Mouse (Mus musculus): Measurements from ENCODE around the gene Mical2. TPM values are rescaled to one million over a fixed set of nuclear protein-coding genes. Genes with fewer than 3 reads are reported as not detected.

Mical2 gene
- polyA plus RNA-seq, 1 experiment from 2014 or later, result 11.7 TPM

GRCm38 (mm10) chr7:112278648-112279047 is 53.0 kb downstream of the Mical2 start:
- H3K4me1 ChIP-seq, result peaks cover 16% of the 10 kb centered on the region; the same call in 1 of the 2 replicates
- H3K9ac ChIP-seq, result no peak overlapping the region

GRCm38 (mm10) chr7:112280474-112280873 is 54.8 kb downstream of the Mical2 start:
- Histone ChIP-seq H3K27ac (replicated peaks) (no peak overlapping the region), H3K4me2 (replicated peaks) (no peak overlapping the region), H3K4me3 (replicated peaks) (no peak overlapping the region), H3K9me3 (replicated peaks) (no peaks in the 10 kb centered on the region), H3K9ac (no peak overlapping the region), H3K4me1 (0 out of 2 replicates have a peak, but pooled peaks cover 3% of the 10 kb centered on the region), H3K36me3 (no peaks in the 10 kb centered on the region), H3K27me3 (no peaks in the 10 kb centered on the region)
- ATAC-seq (ENCODE audit: insufficient number of reproducible peaks, low FRiP score, low TSS enrichment, low read depth), result no peak
- 64% methylated on average over 3 of the region's 3 CpGs for WGBS

More at GRCm38 (mm10) chr7:112278648-112279047, 53.0 kb downstream of the Mical2 start:
- H3K27ac ChIP-seq (replicated peaks), result no peak overlapping the region
- no peaks in the 10 kb centered on the region for H3K9me3 ChIP-seq (replicated peaks)
- no peaks in the 10 kb centered on the region for H3K27me3 ChIP-seq
- H3K36me3 ChIP-seq, result no peaks in the 10 kb centered on the region
- 59% methylated on average over 4 of the region's 4 CpGs for WGBS
- no peak for ATAC-seq (ENCODE audit: insufficient number of reproducible peaks, low FRiP score, low TSS enrichment, low read depth)
- H3K4me3 ChIP-seq (replicated peaks), result no peak overlapping the region
- H3K4me2 ChIP-seq (replicated peaks), result no peak overlapping the region

- 72% methylated on average over 9 of the region's 9 CpGs for WGBS
- Histone ChIP-seq H3K4me3 (replicated peaks) (no peak overlapping the region), H3K4me2 (replicated peaks) (no peak overlapping the region), H3K27ac (replicated peaks) (no peak overlapping the region), H3K4me1 (0 out of 2 replicates have a peak, but pooled peaks cover 9% of the 10 kb centered on the region), H3K27me3 (no peaks in the 10 kb centered on the region), H3K9me3 (replicated peaks) (no peaks in the 10 kb centered on the region), H3K9ac (no peak overlapping the region), H3K36me3 (no peaks in the 10 kb centered on the region)
- ATAC-seq (ENCODE audit: insufficient number of reproducible peaks, low FRiP score, low TSS enrichment, low read depth), result no peak
Observed at GRCm38 (mm10) chr7:112283606-112284310, 58.1 kb downstream of the Mical2 start.

- Histone ChIP-seq H3K4me2 (replicated peaks) (no peak overlapping the region), H3K9me3 (replicated peaks) (no peaks in the 10 kb centered on the region), H3K4me3 (replicated peaks) (no peak overlapping the region), H3K27ac (replicated peaks) (no peak overlapping the region), H3K9ac (no peak overlapping the region), H3K4me1 (0 out of 2 replicates have a peak, but pooled peaks cover 9% of the 10 kb centered on the region), H3K36me3 (no peaks in the 10 kb centered on the region), H3K27me3 (no peaks in the 10 kb centered on the region)
- whole genome bisulfite sequencing, result 80% methylated on average over 8 of the region's 8 CpGs
- no peak; the same call in 1 of the 2 replicates for ATAC-seq (ENCODE audit: insufficient number of reproducible peaks, low FRiP score, low TSS enrichment, low read depth)
Observed at GRCm38 (mm10) chr7:112285573-112285972, 59.9 kb downstream of the Mical2 start.

- H3K9ac ChIP-seq, result no peak overlapping the region
- no peaks in the 10 kb centered on the region for H3K27me3 ChIP-seq
- H3K4me3 ChIP-seq (replicated peaks), result no peak overlapping the region
- H3K4me2 ChIP-seq (replicated peaks), result no peak overlapping the region
- H3K27ac ChIP-seq (replicated peaks), result no peak overlapping the region
- no peaks in the 10 kb centered on the region for H3K9me3 ChIP-seq (replicated peaks)
- WGBS, result 88% methylated on average over 5 of the region's 5 CpGs
- H3K36me3 ChIP-seq, result no peaks in the 10 kb centered on the region
- H3K4me1 ChIP-seq, result 0 out of 2 replicates have a peak, but pooled peaks cover 9% of the 10 kb centered on the region
- no peak for ATAC-seq (ENCODE audit: insufficient number of reproducible peaks, low FRiP score, low TSS enrichment, low read depth)
Observed at GRCm38 (mm10) chr7:112288352-112289107, 62.9 kb downstream of the Mical2 start.

GRCm38 (mm10) chr7:112289514-112289913 is 63.9 kb downstream of the Mical2 start:
- H3K9me3 ChIP-seq (replicated peaks), result no peaks in the 10 kb centered on the region
- no peaks in the 10 kb centered on the region for H3K36me3 ChIP-seq
- H3K4me1 ChIP-seq, result 0 out of 2 replicates have a peak, but pooled peaks cover 9% of the 10 kb centered on the region
- no peak overlapping the region for H3K9ac ChIP-seq
- no peak overlapping the region for H3K27ac ChIP-seq (replicated peaks)
- no peak for ATAC-seq (ENCODE audit: insufficient number of reproducible peaks, low FRiP score, low TSS enrichment, low read depth)
- H3K27me3 ChIP-seq, result no peaks in the 10 kb centered on the region
- no peak overlapping the region for H3K4me3 ChIP-seq (replicated peaks)
- H3K4me2 ChIP-seq (replicated peaks), result no peak overlapping the region
- WGBS, result 75% methylated on average over 5 of the region's 5 CpGs

- H3K9me3 ChIP-seq (replicated peaks), result no peaks in the 10 kb centered on the region
- H3K36me3 ChIP-seq, result no peaks in the 10 kb centered on the region
- ATAC-seq (ENCODE audit: insufficient number of reproducible peaks, low FRiP score, low TSS enrichment, low read depth), result no peak
- 68% methylated on average over 4 of the region's 4 CpGs for WGBS
- 0 out of 2 replicates have a peak, but pooled peaks cover 9% of the 10 kb centered on the region for H3K4me1 ChIP-seq
- H3K4me2 ChIP-seq (replicated peaks), result no peak overlapping the region
- no peak overlapping the region for H3K9ac ChIP-seq
- H3K27me3 ChIP-seq, result no peaks in the 10 kb centered on the region
- H3K4me3 ChIP-seq (replicated peaks), result no peak overlapping the region
- H3K27ac ChIP-seq (replicated peaks), result no peak overlapping the region
Observed at GRCm38 (mm10) chr7:112289990-112290389, 64.3 kb downstream of the Mical2 start.

GRCm38 (mm10) chr7:112293456-112294104 is 67.9 kb downstream of the Mical2 start:
- no peaks in the 10 kb centered on the region for H3K9me3 ChIP-seq (replicated peaks)
- no peaks in the 10 kb centered on the region for H3K27me3 ChIP-seq
- ATAC-seq (ENCODE audit: insufficient number of reproducible peaks, low FRiP score, low TSS enrichment, low read depth), result no peak; the same call in 1 of the 2 replicates
- no peak overlapping the region for H3K4me2 ChIP-seq (replicated peaks)
- no peak overlapping the region for H3K9ac ChIP-seq
- H3K36me3 ChIP-seq, result no peaks in the 10 kb centered on the region
- H3K4me3 ChIP-seq (replicated peaks), result no peak overlapping the region
- 65% methylated on average over 7 of the region's 7 CpGs for WGBS
- H3K27ac ChIP-seq (replicated peaks), result no peak overlapping the region
- H3K4me1 ChIP-seq, result peaks cover 5% of the 10 kb centered on the region; the same call in 1 of the 2 replicates

- Histone ChIP-seq H3K9ac (no peak overlapping the region), H3K4me2 (replicated peaks) (no peak overlapping the region), H3K4me3 (replicated peaks) (no peak overlapping the region), H3K36me3 (no peaks in the 10 kb centered on the region), H3K9me3 (replicated peaks) (no peaks in the 10 kb centered on the region), H3K4me1 (peaks cover 15% of the 10 kb centered on the region), H3K27ac (replicated peaks) (no peak overlapping the region), H3K27me3 (no peaks in the 10 kb centered on the region)
- no peak for ATAC-seq (ENCODE audit: insufficient number of reproducible peaks, low FRiP score, low TSS enrichment, low read depth)
- WGBS, result 72% methylated on average over 8 of the region's 8 CpGs
Observed at GRCm38 (mm10) chr7:112295426-112296221, 70.0 kb downstream of the Mical2 start.

- Histone ChIP-seq H3K27ac (replicated peaks) (no peak overlapping the region), H3K4me1 (peaks cover 15% of the 10 kb centered on the region), H3K36me3 (no peaks in the 10 kb centered on the region), H3K27me3 (no peaks in the 10 kb centered on the region), H3K9me3 (replicated peaks) (no peaks in the 10 kb centered on the region), H3K4me3 (replicated peaks) (no peak overlapping the region), H3K4me2 (replicated peaks) (no peak overlapping the region), H3K9ac (no peak overlapping the region)
- ATAC-seq (ENCODE audit: insufficient number of reproducible peaks, low FRiP score, low TSS enrichment, low read depth), result no peak
- 69% methylated on average over 9 of the region's 9 CpGs for WGBS
Observed at GRCm38 (mm10) chr7:112298032-112298431, 72.4 kb downstream of the Mical2 start.
